Mouse (Mus musculus) ES-Bruce4 (cell line): ENCODE data around the gene S100a16. TPM values are rescaled to one million over a fixed set of nuclear protein-coding genes. Genes with fewer than 3 reads are reported as not detected.

ENCODE experiments used
- H3K27ac ChIP-seq: 2 replicates; pipeline ENCODE4 v1.5.1; 2012; ENCODE audit warnings: low read length, inconsistent platforms; ENCODE audit not compliant: insufficient read depth
- H3K27me3 ChIP-seq: 2 replicates; pipeline ENCODE4 v1.6.1; 2012; ENCODE audit warnings: mild to moderate bottlenecking, low read length, inconsistent platforms; ENCODE audit not compliant: control insufficient read depth, poor library complexity, insufficient read depth, severe bottlenecking
- H3K36me3 ChIP-seq: 2 replicates; pipeline ENCODE4 v1.6.1; 2012; ENCODE audit warnings: inconsistent platforms, mild to moderate bottlenecking, low read length, moderate library complexity; ENCODE audit not compliant: control insufficient read depth, poor library complexity, insufficient read depth, severe bottlenecking
- H3K4me1 ChIP-seq: one replicate; pipeline ENCODE4 v1.8.1; 2011; ENCODE audit warnings: low read length; ENCODE audit not compliant: control insufficient read depth, insufficient read depth
- H3K4me3 ChIP-seq: 2 replicates; pipeline ENCODE4 v1.5.1; 2011; ENCODE audit warnings: low read depth, mild to moderate bottlenecking, low read length
- H3K9ac ChIP-seq: 2 replicates; pipeline ENCODE4 v1.6.1; 2012; ENCODE audit warnings: low read depth, mild to moderate bottlenecking, inconsistent platforms; ENCODE audit not compliant: poor library complexity, severe bottlenecking
- H3K9me3 ChIP-seq: replicated peaks from 2 replicates; pipeline ENCODE4 v1.6.1; 2012; ENCODE audit warnings: mild to moderate bottlenecking, low read length, inconsistent platforms; ENCODE audit not compliant: control insufficient read depth, poor library complexity, insufficient read depth, severe bottlenecking
- CTCF ChIP-seq: IDR thresholded peaks from one replicate; pipeline ENCODE4 v1.8.1; 2011; ENCODE audit warnings: low read depth, low read length
- EP300 ChIP-seq: IDR thresholded peaks from 2 replicates; pipeline ENCODE4 v1.6.1; 2011; ENCODE audit warnings: low read depth, low read length; ENCODE audit not compliant: insufficient read depth
- POLR2A ChIP-seq: IDR thresholded peaks from one replicate; pipeline ENCODE4 v1.8.1; 2011; ENCODE audit warnings: low read length; ENCODE audit not compliant: insufficient read depth
- polyA plus RNA-seq: library from polyadenylated mRNA; stranded (reverse); fragments of >200 nt; gene quantifications from 2 replicates; pipeline ENCODE4 v1.2.4, GENCODE M21; 2011; ENCODE audit warnings: low read depth; ENCODE audit not compliant: missing spikeins, insufficient read depth, insufficient read length

S100a16 gene
- polyA plus RNA-seq, 1 experiment: 3.1 TPM

GRCm38 (mm10) chr3:90526580-90526979, 10.5 kb upstream of the S100a16 start, which contains the start of gene S100a14:
S100a14 (plus strand) TSS chr3:90526856.
- Histone ChIP-seq H3K4me3 (no peak within 1 kb of the TSS), H3K27me3 (no peaks in the 10 kb centered on the region; the same call in 1 of the 2 replicates), H3K9ac (no peak within 1 kb of the TSS), H3K4me1 (peaks cover 2% of the 10 kb centered on the region), H3K27ac (no peak within 1 kb of the TSS), H3K36me3 (no peaks in the 10 kb centered on the region), H3K9me3 (no peaks in the 10 kb centered on the region)
- TF ChIP-seq POLR2A (no peak), CTCF (no peak), EP300 (no peak)

- H3K27ac ChIP-seq: no peak overlapping the region
- peaks cover 2% of the 10 kb centered on the region for H3K4me1 ChIP-seq
- H3K9me3 ChIP-seq: no peaks in the 10 kb centered on the region
- TF ChIP-seq POLR2A: no peak
- TF ChIP-seq CTCF: no peak
- no peak for TF ChIP-seq EP300
- no peak overlapping the region for H3K4me3 ChIP-seq
- H3K9ac ChIP-seq: no peak overlapping the region
- H3K27me3 ChIP-seq: no peaks in the 10 kb centered on the region; the same call in 1 of the 2 replicates
- no peaks in the 10 kb centered on the region for H3K36me3 ChIP-seq
Observed at GRCm38 (mm10) chr3:90527291-90527873, 9.7 kb upstream of the S100a16 start.

- Histone ChIP-seq H3K27ac (no peak overlapping the region), H3K4me3 (no peak overlapping the region), H3K9ac (no peak overlapping the region), H3K36me3 (no peaks in the 10 kb centered on the region), H3K9me3 (no peaks in the 10 kb centered on the region), H3K27me3 (no peaks in the 10 kb centered on the region; the same call in 1 of the 2 replicates), H3K4me1 (peaks cover 1% of the 10 kb centered on the region)
- TF ChIP-seq POLR2A: no peak
- no peak for TF ChIP-seq EP300
- no peak for TF ChIP-seq CTCF
Observed at GRCm38 (mm10) chr3:90531713-90532112, 5.3 kb upstream of the S100a16 start.

GRCm38 (mm10) chr3:90535446-90535845, 1.6 kb upstream of the S100a16 start:
- Histone ChIP-seq H3K27ac (no peak overlapping the region), H3K4me3 (no peak overlapping the region), H3K9me3 (no peaks in the 10 kb centered on the region), H3K4me1 (no peaks in the 10 kb centered on the region), H3K27me3 (no peaks in the 10 kb centered on the region), H3K9ac (no peak overlapping the region), H3K36me3 (no peaks in the 10 kb centered on the region)
- no peak for TF ChIP-seq EP300
- TF ChIP-seq POLR2A: no peak
- no peak for TF ChIP-seq CTCF

GRCm38 (mm10) chr3:90537905-90538296, 847 bp downstream of the S100a16 start:
- H3K27me3 ChIP-seq: no peaks in the 10 kb centered on the region
- no peaks in the 10 kb centered on the region for H3K4me1 ChIP-seq
- no peak overlapping the region for H3K27ac ChIP-seq
- H3K36me3 ChIP-seq: no peaks in the 10 kb centered on the region
- H3K4me3 ChIP-seq: no peak overlapping the region
- no peak for TF ChIP-seq CTCF
- no peak for TF ChIP-seq POLR2A
- no peak for TF ChIP-seq EP300
- H3K9me3 ChIP-seq: no peaks in the 10 kb centered on the region
- no peak overlapping the region for H3K9ac ChIP-seq

- Histone ChIP-seq H3K27me3 (no peaks in the 10 kb centered on the region), H3K4me3 (no peak overlapping the region), H3K27ac (no peak overlapping the region), H3K9me3 (no peaks in the 10 kb centered on the region), H3K9ac (no peak overlapping the region), H3K36me3 (no peaks in the 10 kb centered on the region), H3K4me1 (no peaks in the 10 kb centered on the region)
- TF ChIP-seq CTCF (no peak), POLR2A (no peak), EP300 (no peak)
Observed at GRCm38 (mm10) chr3:90540904-90541303, 3.9 kb downstream of the S100a16 start.
